Mouse (Mus musculus): ENCODE data around the gene Wdr43. TPM values are rescaled to one million over a fixed set of nuclear protein-coding genes. Genes with fewer than 3 reads are reported as not detected.

The Wdr43 gene
- polyA plus RNA-seq, 1 experiment from 2014 or later, result 61.1 TPM

GRCm38 (mm10) chr17:71707715-71708114 lies 92.0 kb downstream of the Wdr43 start:
- WGBS, result 44% methylated on average over 4 of the region's 4 CpGs
- no peak for ATAC-seq

More at GRCm38 (mm10) chr17:71707715-71708114, 92.0 kb downstream of the Wdr43 start:
- Histone ChIP-seq H3K4me1 (replicated peaks; ENCODE audit: control insufficient read depth, insufficient read depth, low read length) (no peaks in the 10 kb centered on the region), H3K4me2 (ENCODE audit: low read length) (no peak overlapping the region), H3K27ac (ENCODE audit: low read length) (no peak overlapping the region), H3K27me3 (replicated peaks; ENCODE audit: control insufficient read depth, insufficient read depth, low read length) (no peaks in the 10 kb centered on the region), H3K9me3 (ENCODE audit: control insufficient read depth, low read length) (no peaks in the 10 kb centered on the region), H3K4me3 (replicated peaks; ENCODE audit: low read length) (no peak overlapping the region), H3K9ac (replicated peaks; ENCODE audit: low read depth, low read length) (no peak overlapping the region), H3K36me3 (ENCODE audit: control insufficient read depth, insufficient read depth) (no peaks in the 10 kb centered on the region)

Other genes with a start within 250 kb of the Wdr43 start
- 1.8 and 3.5 TPM in 2 replicates for gene Gm4707, start 156.0 kb upstream of the Wdr43 start, polyA plus RNA-seq (2015; fragmentation: Nextera tagmentation; extraction: Ambion mirVana)
- gene Smchd1, start 140.6 kb upstream of the Wdr43 start, polyA plus RNA-seq (2015; fragmentation: Nextera tagmentation; extraction: Ambion mirVana), result 53.4 and 54.1 TPM in 2 replicates
- 17.7 and 21.1 TPM in 2 replicates for gene Ndc80, start 89.0 kb upstream of the Wdr43 start, polyA plus RNA-seq (2015; fragmentation: Nextera tagmentation; extraction: Ambion mirVana)
- gene Spdya, start 63.8 kb upstream of the Wdr43 start, polyA plus RNA-seq (2015; fragmentation: Nextera tagmentation; extraction: Ambion mirVana), result 0.78 and 1.6 TPM in 2 replicates
- 0.54 and 0.60 TPM in 2 replicates for gene Togaram2, start 57.4 kb downstream of the Wdr43 start, polyA plus RNA-seq (2015; fragmentation: Nextera tagmentation; extraction: Ambion mirVana)
- not detected in 2 replicates for gene Pcare, start 137.0 kb downstream of the Wdr43 start, polyA plus RNA-seq (2015; fragmentation: Nextera tagmentation; extraction: Ambion mirVana)
- 10.8 and 10.9 TPM in 2 replicates for gene Clip4, start 152.6 kb downstream of the Wdr43 start, polyA plus RNA-seq (2015; fragmentation: Nextera tagmentation; extraction: Ambion mirVana)